Mouse (Mus musculus) midbrain, embryonic 14.5 days (tissue): ENCODE measurements around the gene Selenos. TPM values are rescaled to one million over a fixed set of nuclear protein-coding genes. Genes with fewer than 3 reads are reported as not detected.
"Not testable (repeated sequence)": the region's sequence is repeated elsewhere in the genome, so short reads cannot be mapped to it uniquely, and the experiment has no call there.

Experiments used
- ATAC-seq: fragments of 200-750 bp; cut with Nextera tagmentation; 2 replicates; pipeline ENCODE4 v1.8.0; 2017; ENCODE audit warnings: moderate number of reproducible peaks, moderate library complexity; ENCODE audit not compliant: low FRiP score, low TSS enrichment
- DNase-seq: peaks from one replicate; pipeline ENCODE4 v3.0.0-alpha.2; 2015
- H3K27ac ChIP-seq: fragments of 300-500 bp; sonication (generic); replicated peaks from 2 replicates; pipeline ENCODE4 v1.5.1; 2014; ENCODE audit warnings: mild to moderate bottlenecking, low read depth, low read length, moderate library complexity
- H3K27me3 ChIP-seq: fragments of 300-500 bp; sonication (generic); 2 replicates; pipeline ENCODE4 v1.6.1; 2014; ENCODE audit warnings: low read length, control low read depth, mixed read lengths; ENCODE audit not compliant: control insufficient read depth, insufficient read depth
- H3K36me3 ChIP-seq: fragments of 300-500 bp; sonication (generic); 2 replicates; pipeline ENCODE4 v1.6.1; 2014; ENCODE audit warnings: low read length, control low read depth; ENCODE audit not compliant: control insufficient read depth, insufficient read depth
- H3K4me1 ChIP-seq: fragments of 300-500 bp; sonication (generic); 2 replicates; pipeline ENCODE4 v1.6.1; 2014; ENCODE audit warnings: mild to moderate bottlenecking, antibody characterized with exemption, low read length, control low read depth; ENCODE audit not compliant: control insufficient read depth, insufficient read depth
- H3K4me2 ChIP-seq: fragments of 300-500 bp; sonication (generic); 2 replicates; pipeline ENCODE4 v1.6.1; 2014; ENCODE audit warnings: mild to moderate bottlenecking, low read length, moderate library complexity
- H3K4me3 ChIP-seq: fragments of 300-500 bp; sonication (generic); replicated peaks from 2 replicates; pipeline ENCODE4 v1.5.1; 2014; ENCODE audit warnings: low read depth, low read length
- H3K9ac ChIP-seq: fragments of 300-500 bp; sonication (generic); replicated peaks from 2 replicates; pipeline ENCODE4 v1.6.1; 2014; ENCODE audit warnings: mild to moderate bottlenecking, low read length, moderate library complexity
- H3K9me3 ChIP-seq: fragments of 300-500 bp; sonication (generic); 2 replicates; pipeline ENCODE4 v1.6.1; 2016; ENCODE audit warnings: low read length, control low read depth, mixed read lengths; ENCODE audit not compliant: control insufficient read depth
- WGBS: fragments of 180-500 bp; shearing (Covaris S2); extraction: QIAGEN DNeasy Blood & Tissue Kit; methylation state at CpG from one replicate; pipeline ENCODE4 v1.1.7; 2014; 5-methylcytosine and 5-hydroxymethylcytosine counted together
- polyA plus RNA-seq: library from polyadenylated mRNA; unstranded; fragments of >200 nt; fragmentation: Nextera tagmentation; extraction: Ambion mirVana; gene quantifications from 2 replicates; pipeline ENCODE4 v1.2.1, GENCODE M21; 2014

Gene Selenos
- polyA plus RNA-seq, 1 experiment from 2014 or later, result 79.9 TPM

DNA sequence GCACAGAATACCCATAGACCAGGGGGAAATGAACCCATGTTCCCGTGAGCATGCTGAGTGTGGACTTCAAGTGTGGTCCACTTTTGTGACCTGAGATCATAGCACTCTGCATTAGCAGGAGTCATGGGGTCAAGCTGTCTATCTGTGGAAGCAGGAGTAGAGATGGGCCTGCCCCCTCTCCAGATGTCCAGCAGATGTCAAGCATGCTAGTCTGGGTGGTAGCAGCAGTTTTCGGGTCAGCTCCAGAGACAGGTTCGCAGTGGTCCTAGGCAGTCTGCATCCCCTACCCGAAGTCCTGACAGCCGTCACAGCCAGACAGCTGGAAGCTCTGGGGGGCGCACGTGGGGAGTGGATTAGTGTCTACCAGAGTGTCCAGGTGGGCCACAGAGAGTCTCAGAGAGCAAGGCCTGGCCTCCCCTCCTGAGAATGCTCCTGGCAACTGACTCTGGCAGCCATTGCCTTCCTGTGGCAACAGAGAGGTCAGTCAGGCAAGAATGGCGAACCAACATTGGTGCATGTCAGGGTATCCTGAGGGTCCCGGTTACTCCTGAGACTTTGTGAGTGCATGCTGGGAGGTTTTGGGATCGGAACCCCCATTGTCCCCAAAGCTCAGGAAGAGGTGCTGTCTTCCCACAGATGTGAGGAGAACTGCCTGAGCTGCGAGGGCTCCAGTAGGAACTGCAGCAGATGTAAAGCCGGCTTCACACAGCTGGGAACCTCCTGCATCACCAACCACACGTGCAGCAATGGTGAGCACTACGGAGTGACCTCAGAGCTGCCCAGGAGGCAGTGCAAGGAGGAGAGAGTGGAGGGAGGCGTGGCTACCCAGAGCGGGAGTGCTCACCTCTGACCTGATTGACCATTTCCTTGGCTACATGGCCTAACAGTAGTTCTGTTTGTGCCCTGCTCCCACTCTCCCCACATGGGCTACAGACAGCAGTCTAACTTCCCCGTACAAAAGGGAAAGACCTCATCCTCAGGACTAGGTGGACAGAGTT, 32.2 kb upstream of the Selenos start:
- ATAC-seq (no peak), DNase-seq (no peak)
- H3K9ac ChIP-seq, result no peak overlapping the region
- no peak overlapping the region for H3K4me3 ChIP-seq
- no peak overlapping the region for H3K4me2 ChIP-seq
- H3K4me1 ChIP-seq, result no peaks in the 10 kb centered on the region
- no peaks in the 10 kb centered on the region for H3K9me3 ChIP-seq
- H3K27me3 ChIP-seq, result no peaks in the 10 kb centered on the region
- WGBS, result 63% methylated on average over 17 of the region's 17 CpGs
- no peaks in the 10 kb centered on the region for H3K36me3 ChIP-seq
- no peak overlapping the region for H3K27ac ChIP-seq

DNA sequence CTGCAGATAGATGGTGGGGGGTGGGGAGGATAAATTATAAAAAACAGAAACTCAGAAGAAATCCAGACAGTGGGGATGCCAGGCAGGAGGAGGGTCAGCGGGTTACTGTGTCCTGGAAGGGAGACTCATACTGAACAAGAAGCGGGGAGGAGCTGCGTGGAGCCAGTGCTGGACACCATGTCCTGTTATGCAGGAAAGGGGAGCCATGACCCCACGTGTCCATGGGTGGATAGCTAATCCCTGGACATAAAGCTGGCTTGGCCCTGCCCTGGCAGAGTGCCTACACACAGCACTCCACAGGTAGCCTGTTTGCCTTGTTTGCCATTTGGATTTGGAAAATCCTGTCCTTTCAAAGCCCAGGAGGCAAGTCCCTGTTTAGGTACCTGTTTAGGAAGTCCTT, 31.5 kb upstream of the Selenos start:
- Histone ChIP-seq H3K9ac (no peak overlapping the region), H3K27me3 (no peaks in the 10 kb centered on the region), H3K9me3 (no peaks in the 10 kb centered on the region), H3K4me3 (no peak overlapping the region), H3K36me3 (no peaks in the 10 kb centered on the region), H3K27ac (no peak overlapping the region), H3K4me1 (no peaks in the 10 kb centered on the region), H3K4me2 (no peak overlapping the region)
- WGBS, result 76% methylated on average over 4 of the region's 4 CpGs
- DNase-seq, result no peak
- no peak for ATAC-seq

DNA sequence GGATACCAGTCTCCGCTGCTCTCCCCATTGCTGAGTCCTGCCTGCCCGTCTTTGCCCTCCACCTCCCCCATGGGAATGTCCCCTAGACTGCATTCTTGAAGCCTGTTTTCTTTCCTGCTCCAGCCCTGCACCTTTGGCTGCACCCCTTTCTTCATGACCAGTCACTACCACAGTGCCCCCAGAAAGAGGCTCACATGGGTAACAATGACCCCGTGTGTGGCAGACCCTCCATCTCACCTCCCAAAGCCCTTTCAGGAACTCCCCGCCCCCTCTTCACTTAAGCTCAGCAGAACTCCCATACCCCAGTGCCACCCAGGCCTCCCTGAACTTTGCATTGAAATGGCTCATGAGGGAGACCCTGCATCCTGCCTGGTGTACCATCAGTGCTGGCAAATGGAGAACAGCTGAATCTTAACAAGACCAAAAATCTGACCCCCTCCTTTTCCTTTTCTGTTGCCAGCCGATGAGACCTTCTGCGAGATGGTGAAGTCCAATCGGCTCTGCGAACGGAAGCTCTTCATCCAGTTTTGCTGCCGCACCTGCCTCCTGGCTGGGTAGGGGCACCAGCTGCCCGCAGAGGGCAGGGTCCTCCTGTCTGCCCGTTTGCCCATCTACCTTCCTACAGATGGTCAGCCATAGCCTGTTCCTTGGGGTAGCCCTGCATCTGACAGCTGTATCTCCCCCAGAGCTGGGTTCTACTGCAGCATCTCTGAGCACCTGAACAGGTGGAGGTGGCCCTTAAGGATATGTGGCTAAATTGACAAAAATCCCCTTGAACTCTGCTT, 30.8 kb upstream of the Selenos start:
- Histone ChIP-seq H3K36me3 (no peaks in the 10 kb centered on the region), H3K27me3 (no peaks in the 10 kb centered on the region), H3K4me1 (no peaks in the 10 kb centered on the region), H3K4me2 (no peak overlapping the region), H3K9me3 (no peaks in the 10 kb centered on the region), H3K27ac (no peak overlapping the region), H3K4me3 (no peak overlapping the region), H3K9ac (no peak overlapping the region)
- ATAC-seq (no peak), DNase-seq (no peak)
- WGBS, result 82% methylated on average over 12 of the region's 12 CpGs

DNA sequence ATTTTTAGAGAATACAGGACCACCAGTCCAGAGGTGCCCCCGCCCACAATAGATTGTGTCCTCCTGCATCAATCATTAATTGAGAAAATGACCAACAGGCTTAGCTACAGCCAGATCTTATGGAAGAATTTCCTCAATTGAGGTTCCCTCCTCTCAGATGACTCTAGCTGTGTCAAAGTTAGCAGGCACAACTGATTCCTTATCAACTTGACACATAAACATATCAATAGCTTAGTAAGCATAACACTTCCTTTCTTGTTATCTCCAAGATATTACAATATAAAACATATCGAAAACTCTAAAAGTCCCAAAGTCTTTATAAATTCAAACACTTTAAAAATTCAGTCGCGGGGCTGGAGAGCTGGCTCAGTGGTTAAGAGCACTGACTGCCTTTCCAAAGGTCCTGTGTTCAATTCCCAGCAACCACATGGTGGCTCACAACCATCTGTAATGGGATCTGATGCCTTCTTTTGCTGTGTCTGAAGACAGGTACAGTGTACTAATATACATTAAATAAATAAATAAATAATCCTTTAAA, 25.4 kb upstream of the Selenos start:
- 92% methylated on average over 4 of the region's 4 CpGs for whole genome bisulfite sequencing
- Histone ChIP-seq H3K4me1 (no peaks in the 10 kb centered on the region), H3K9ac (no peak overlapping the region), H3K4me3 (no peak overlapping the region), H3K9me3 (no peaks in the 10 kb centered on the region), H3K27ac (no peak overlapping the region), H3K36me3 (no peaks in the 10 kb centered on the region), H3K27me3 (no peaks in the 10 kb centered on the region), H3K4me2 (no peak overlapping the region)
- ATAC-seq (no peak), DNase-seq (no peak)

DNA sequence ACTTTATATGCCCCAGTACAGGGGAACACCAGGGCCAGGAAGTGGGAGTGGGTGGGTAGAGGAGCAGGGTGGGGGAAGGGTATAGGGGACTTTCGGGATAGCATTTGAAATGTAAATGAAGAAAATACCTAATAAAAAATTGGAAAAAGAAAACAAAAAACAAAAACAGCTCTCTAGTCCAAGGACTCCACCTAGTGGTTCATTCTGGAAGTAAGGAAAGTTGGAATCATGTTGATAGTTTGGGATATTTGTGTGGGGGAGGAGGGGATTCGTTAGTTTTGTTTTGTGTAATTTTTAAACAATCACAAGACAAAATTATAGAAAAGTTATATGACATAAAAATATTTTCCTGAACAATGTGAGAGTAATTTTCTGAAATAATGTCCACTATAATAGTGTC, 24.1 kb upstream of the Selenos start:
- H3K4me1 ChIP-seq, H3K9me3 ChIP-seq, H3K4me2 ChIP-seq, H3K4me3 ChIP-seq, ATAC-seq, H3K36me3 ChIP-seq, H3K27ac ChIP-seq, H3K9ac ChIP-seq, H3K27me3 ChIP-seq: not testable (repeated sequence)
- WGBS, result 6% methylated on average over 2 of the region's 2 CpGs
- DNase-seq, result peak; percentile 81

DNA sequence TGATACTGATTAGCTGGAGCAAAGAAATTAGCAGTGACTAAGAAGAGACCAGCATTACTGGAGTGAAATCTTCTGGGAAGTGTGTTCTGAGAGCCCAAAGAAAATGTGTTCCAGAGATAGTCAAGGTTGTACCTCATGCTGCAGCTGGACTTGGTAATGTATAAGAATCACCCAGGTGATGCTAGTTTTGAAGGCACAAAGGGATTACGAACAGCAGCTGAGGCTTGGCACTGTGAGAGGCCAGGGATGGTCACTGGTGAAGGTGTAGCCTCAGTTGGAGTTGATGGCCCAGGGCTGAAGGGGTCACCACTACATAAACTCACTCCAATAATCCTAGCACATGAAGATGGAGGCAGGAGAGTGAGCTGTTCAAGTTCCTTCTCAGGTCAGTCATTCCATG, 20.7 kb upstream of the Selenos start, which contains the start of gene Snrpa1:
TSS of gene Snrpa1 (plus strand) at position 301 of the 400 bp plus-strand sequence.
- peaks cover 11% of the 10 kb centered on the region for H3K36me3 ChIP-seq
- no peak for DNase-seq
- ATAC-seq, result no peak
- peaks cover 12% of the 10 kb centered on the region for H3K4me1 ChIP-seq
- WGBS, result 81% methylated on average over 1 of the region's 1 CpGs
- peak within 1 kb of the TSS; percentile 91 for H3K4me3 ChIP-seq
- no peak within 1 kb of the TSS for H3K9ac ChIP-seq
- no peaks in the 10 kb centered on the region for H3K9me3 ChIP-seq
- peak within 1 kb of the TSS; percentile 94 for H3K4me2 ChIP-seq
- H3K27me3 ChIP-seq, result no peaks in the 10 kb centered on the region
- no peak within 1 kb of the TSS for H3K27ac ChIP-seq

DNA sequence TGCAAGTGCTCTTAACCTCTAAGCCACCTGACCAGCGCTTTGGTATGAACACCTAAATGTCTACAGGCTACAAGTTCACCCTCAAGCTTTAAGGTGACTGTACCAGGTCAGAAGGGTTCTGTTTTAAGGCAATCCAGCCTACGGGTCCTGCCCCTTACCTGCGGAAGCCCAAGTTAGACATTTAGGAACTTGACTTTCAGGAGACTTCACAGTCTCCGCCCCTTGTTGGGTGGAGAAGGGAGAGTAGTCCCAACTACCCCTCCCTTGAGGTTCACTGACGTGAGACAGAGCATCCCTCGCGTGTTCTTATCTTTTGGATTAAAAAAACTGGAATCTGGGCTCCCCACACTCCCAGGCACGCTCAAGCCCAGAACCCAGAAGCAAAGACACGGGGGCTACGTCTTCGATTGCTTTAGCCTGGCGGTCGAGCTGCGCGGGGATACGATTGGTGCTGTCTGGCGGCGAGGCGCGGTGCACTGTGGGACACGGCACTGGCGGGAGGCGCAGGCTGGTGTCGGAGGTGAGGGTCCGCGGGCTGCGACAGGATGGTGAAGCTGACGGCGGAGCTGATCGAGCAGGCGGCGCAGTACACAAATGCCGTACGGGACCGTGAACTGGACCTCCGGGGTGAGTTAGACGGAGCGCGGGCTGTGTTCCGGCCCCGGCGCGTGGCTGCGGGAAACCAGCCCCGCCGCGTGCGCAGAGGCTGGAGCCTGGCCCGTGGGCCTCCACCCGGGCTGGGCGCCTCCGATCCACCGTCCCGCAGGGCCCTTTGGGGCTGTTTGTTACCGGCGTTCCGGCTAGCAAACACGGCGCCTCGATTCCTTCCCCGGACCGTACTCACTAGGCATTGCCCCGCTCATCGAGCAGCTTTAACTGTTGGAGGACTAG, 19.1 kb upstream of the Selenos start:
- H3K4me1 ChIP-seq, result peaks cover 12% of the 10 kb centered on the region
- under 1% methylated on average over 64 of the region's 64 CpGs for WGBS
- no peaks in the 10 kb centered on the region for H3K27me3 ChIP-seq
- ATAC-seq, result peak; percentile 95
- peak overlapping the region; percentile 91 for H3K4me3 ChIP-seq
- no peaks in the 10 kb centered on the region for H3K9me3 ChIP-seq
- peak overlapping the region; percentile 92 for H3K9ac ChIP-seq
- peak overlapping the region; percentile 94 for H3K4me2 ChIP-seq
- H3K27ac ChIP-seq, result peak overlapping the region; percentile 61
- peak; percentile 94 for DNase-seq
- H3K36me3 ChIP-seq, result peaks cover 23% of the 10 kb centered on the region

DNA sequence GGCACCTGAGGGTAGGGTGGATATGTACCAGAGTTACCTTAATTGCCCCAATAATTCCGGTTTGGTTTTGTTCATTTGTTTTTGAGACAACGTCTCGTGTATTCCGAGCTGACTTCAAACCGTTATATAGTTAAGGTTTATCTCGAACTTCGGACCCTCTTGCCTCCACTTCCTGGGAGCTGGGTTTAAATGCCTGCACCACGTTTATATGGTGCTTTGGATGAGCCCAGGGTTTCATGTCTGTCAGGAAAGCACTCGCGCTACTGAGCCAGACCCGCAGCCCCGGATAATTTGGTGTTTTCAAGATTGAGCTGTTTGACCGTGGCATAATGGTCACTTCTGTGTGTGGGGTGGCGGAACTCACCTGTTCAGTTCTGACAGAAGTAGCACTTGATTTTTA, 18.4 kb upstream of the Selenos start:
- peak overlapping the region; percentile 94 for H3K4me2 ChIP-seq
- no peak for ATAC-seq
- peaks cover 12% of the 10 kb centered on the region for H3K4me1 ChIP-seq
- peaks cover 29% of the 10 kb centered on the region for H3K36me3 ChIP-seq
- 1% methylated on average over 14 of the region's 14 CpGs for WGBS
- peak overlapping the region; percentile 92 for H3K9ac ChIP-seq
- H3K9me3 ChIP-seq, result no peaks in the 10 kb centered on the region
- no peaks in the 10 kb centered on the region for H3K27me3 ChIP-seq
- peak overlapping the region; percentile 91 for H3K4me3 ChIP-seq
- DNase-seq, result no peak
- H3K27ac ChIP-seq, result no peak overlapping the region
